Mouse (Mus musculus): ENCODE data around the gene Rhov.

DNA sequence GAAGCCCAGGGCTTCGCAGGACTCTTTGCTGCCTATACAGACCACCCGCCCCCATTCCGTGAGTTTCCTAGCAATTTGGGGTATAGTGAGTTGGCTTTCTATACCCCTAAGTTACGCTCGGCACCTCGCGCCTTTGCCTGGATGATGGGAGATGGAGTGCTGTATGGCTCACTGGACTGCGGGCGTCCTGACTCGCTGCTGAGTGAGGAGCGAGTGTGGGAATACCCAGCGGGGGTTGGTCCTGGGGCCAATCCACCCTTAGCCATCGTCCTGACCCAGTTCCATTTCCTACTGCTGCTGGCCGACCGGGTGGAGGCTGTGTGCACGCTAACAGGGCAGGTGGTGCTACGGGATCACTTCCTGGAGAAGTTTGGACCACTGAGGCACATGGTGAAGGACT, 22.2 kb upstream of the Rhov start:
- TF ChIP-seq GATA1 (IDR thresholded peaks at IDR 0.05; ENCODE audit: low read length): no peak
- TF ChIP-seq TAL1 (IDR thresholded peaks at IDR 0.05; ENCODE audit: low read length): no peak

All from erythroblast, embryonic 14.5 days (primary cell).